Mouse (Mus musculus): ENCODE data around the gene Robo1.

- TF ChIP-seq CTCF (IDR thresholded peaks at IDR 0.05; ENCODE audit: control insufficient read depth, insufficient read depth, insufficient replicate concordance, low read depth, low read length) (no peak), POLR2A (IDR thresholded peaks at IDR 0.05; ENCODE audit: control insufficient read depth, low read depth, low read length) (no peak)
These were observed 685.5 kb downstream of the Robo1 start for GRCm38 (mm10) chr16:72993594-72993993.
